Comparison of ENCODE assay signal across 23 mouse cellular contexts in genomic region chr2:3641001-3641770, GRCm38 (mm10).
DNase-seq lines count a peak whose midpoint lies in the region; ATAC-seq and TF ChIP-seq lines count a peak whose summit lies in the region.
"Had no signal": no experiment of that assay in that cellular context is flagged by ENCODE, and none has a peak within 500 bp of the region (broad histone marks: within the 10 kb centered on the region; RNA-seq: fewer than 3 reads in every experiment).

No protein-coding gene starts in this region.

- H3K27ac ChIP-seq in lung, postnatal 0 days (ENCODE audit: low read length): no peak overlapping the region
- no peak overlapping the region for H3K27ac ChIP-seq in limb, embryonic 15.5 days
- H3K27ac ChIP-seq: embryonic facial prominence, embryonic 13.5 days; forebrain, embryonic 15.5 days; hindbrain, embryonic 12.5 days; kidney, embryonic 15.5 days; limb, embryonic 13.5 days; neural tube, embryonic 13.5 days had no signal

- H3K9ac ChIP-seq in lung, postnatal 0 days (replicated peaks; ENCODE audit: low read depth): no peak overlapping the region
- no peak overlapping the region for H3K9ac ChIP-seq in limb, embryonic 15.5 days
- H3K9ac ChIP-seq: embryonic facial prominence, embryonic 13.5 days; forebrain, embryonic 15.5 days; heart, embryonic 12.5 days; hindbrain, embryonic 12.5 days; kidney, embryonic 15.5 days; limb, embryonic 13.5 days; neural tube, embryonic 13.5 days had no signal

- no peak overlapping the region for H3K4me3 ChIP-seq in lung, postnatal 0 days (ENCODE audit: low read depth, low read length)
- H3K4me3 ChIP-seq in lung, adult 2 months (replicated peaks; ENCODE audit: extremely low read depth, low read depth, low read length): no peak overlapping the region
- H3K4me3 ChIP-seq in limb, embryonic 15.5 days: no peak overlapping the region
- H3K4me3 ChIP-seq: embryonic facial prominence, embryonic 13.5 days; forebrain, embryonic 15.5 days; heart, embryonic 12.5 days; hindbrain, embryonic 12.5 days; kidney, embryonic 15.5 days; limb, embryonic 13.5 days; neural tube, embryonic 13.5 days had no signal

- no peak for ATAC-seq in lung, postnatal 0 days
- ATAC-seq in limb, embryonic 15.5 days (ENCODE audit: insufficient number of reproducible peaks, low FRiP score, low TSS enrichment, low read depth): 0 out of 2 replicates have a peak, but pooled peaks have one; percentile 40
- no peak for ATAC-seq in cerebellum, adult (ENCODE audit: insufficient number of reproducible peaks, low FRiP score, low TSS enrichment)
- ATAC-seq: activated CD4-positive, CD25-positive, alpha-beta regulatory T cell, adult 4 months; forebrain, embryonic 15.5 days had no signal

- DNase-seq in adrenal gland, postnatal 14 days: peak; percentile 35
- no peak for DNase-seq in adrenal gland, postnatal 25 days
- DNase-seq in lung, postnatal 0 days (ENCODE audit: low spot score): peak; percentile 7
- no peak for DNase-seq in lung, adult 2 months
- DNase-seq in gastrocnemius, postnatal 10 days: no peak
- DNase-seq: cerebellum, adult 9-11 months; gastrocnemius, postnatal 36 days; heart, postnatal 14 days; kidney, postnatal 4 days; right cerebral cortex, adult 18-20 months; thymus, postnatal 25 days had no signal

- no peaks in the 10 kb centered on the region for H3K36me3 ChIP-seq in lung, postnatal 0 days (ENCODE audit: insufficient read depth, low read length)
- H3K36me3 ChIP-seq in limb, embryonic 15.5 days: no peaks in the 10 kb centered on the region
- H3K36me3 ChIP-seq: embryonic facial prominence, embryonic 13.5 days; forebrain, embryonic 15.5 days; G1E; heart, embryonic 12.5 days; hindbrain, embryonic 12.5 days; kidney, embryonic 15.5 days; limb, embryonic 13.5 days; neural tube, embryonic 13.5 days had no signal

- H3K27me3 ChIP-seq in lung, postnatal 0 days (replicated peaks; ENCODE audit: insufficient read depth, low read length): no peaks in the 10 kb centered on the region
- H3K27me3 ChIP-seq in limb, embryonic 15.5 days: no peaks in the 10 kb centered on the region
- H3K27me3 ChIP-seq: embryonic facial prominence, embryonic 13.5 days; forebrain, embryonic 15.5 days; heart, embryonic 12.5 days; hindbrain, embryonic 12.5 days; kidney, embryonic 15.5 days; limb, embryonic 13.5 days; neural tube, embryonic 13.5 days had no signal

- TF ChIP-seq CTCF in lung, postnatal 0 days (IDR thresholded peaks at IDR 0.05): no peak
- TF ChIP-seq CTCF in lung, adult 2 months (IDR thresholded peaks at IDR 0.05; ENCODE audit: insufficient read depth, low read length): no peak

- H3K4me2 ChIP-seq in lung, postnatal 0 days (replicated peaks; ENCODE audit: low read depth, low read length): no peak overlapping the region
- H3K4me2 ChIP-seq in limb, embryonic 15.5 days: no peak overlapping the region
- H3K4me2 ChIP-seq: embryonic facial prominence, embryonic 13.5 days; forebrain, embryonic 15.5 days; heart, embryonic 12.5 days; hindbrain, embryonic 12.5 days; kidney, embryonic 15.5 days; limb, embryonic 13.5 days; midbrain, embryonic 11.5 days; neural tube, embryonic 13.5 days had no signal

- 65% methylated on average over 9 of the region's 9 CpGs for WGBS in lung, postnatal 0 days
- 72% methylated on average over 9 of the region's 9 CpGs for WGBS in lung, adult 2 months
- 72% methylated on average over 9 of the region's 9 CpGs for WGBS in limb, embryonic 15.5 days

- H3K9me3 ChIP-seq in lung, postnatal 0 days (ENCODE audit: low read length): no peaks in the 10 kb centered on the region
- H3K9me3 ChIP-seq in limb, embryonic 15.5 days: no peaks in the 10 kb centered on the region
- H3K9me3 ChIP-seq: embryonic facial prominence, embryonic 13.5 days; forebrain, embryonic 15.5 days; G1E; heart, embryonic 12.5 days; hindbrain, embryonic 12.5 days; kidney, embryonic 15.5 days; limb, embryonic 13.5 days; neural tube, embryonic 13.5 days had no signal

- no peak for TF ChIP-seq POLR2A in lung, adult 2 months (IDR thresholded peaks at IDR 0.05; ENCODE audit: borderline replicate concordance, extremely low read depth, low read depth, low read length)

- no peaks in the 10 kb centered on the region for H3K4me1 ChIP-seq in lung, postnatal 0 days (ENCODE audit: insufficient read depth, low read depth, low read length)
- no peaks in the 10 kb centered on the region for H3K4me1 ChIP-seq in lung, adult 2 months (ENCODE audit: control insufficient read depth, insufficient read depth, low read length)
- H3K4me1 ChIP-seq in limb, embryonic 15.5 days: no peaks in the 10 kb centered on the region
- H3K4me1 ChIP-seq: embryonic facial prominence, embryonic 13.5 days; forebrain, embryonic 15.5 days; heart, embryonic 12.5 days; hindbrain, embryonic 12.5 days; kidney, embryonic 15.5 days; limb, embryonic 13.5 days; neural tube, embryonic 13.5 days had no signal

- TF ChIP-seq EP300 in lung, postnatal 0 days (IDR thresholded peaks at IDR 0.05): no peak

Comparison
In these comparisons a context has a peak if more than half of its experiments do, and no peak if none do; other contexts are left out.
1. DNase-seq: peak in adrenal gland, postnatal 14 days (single experiment) and lung, postnatal 0 days (single experiment); none in adrenal gland, postnatal 25 days (single experiment), lung, adult 2 months (single experiment) and gastrocnemius, postnatal 10 days (single experiment).